Mouse (Mus musculus) gastrocnemius, postnatal 14 days (tissue): Measurements from ENCODE around the gene Sorl1. TPM values are rescaled to one million over a fixed set of nuclear protein-coding genes. Genes with fewer than 3 reads are reported as not detected.

Experiments
- total RNA-seq, 2 experiments: library from RNA; stranded (reverse); gene quantifications; 2 replicates each; pipeline ENCODE4 v1.2.3; 2021

Sorl1 gene
- total RNA-seq, 2 experiments from 2014 or later: 31.8 to 33.4 TPM

Other genes starting within 250 kb of the Sorl1 start
- 10 to 100 TPM; 11.8 to 15.6 TPM for gene Sc5d, start 140.0 kb upstream of the Sorl1 start, total RNA-seq